Mouse (Mus musculus) limb, embryonic 14.5 days (tissue): ENCODE data around the gene Isca2. TPM values are rescaled to one million over a fixed set of nuclear protein-coding genes. Genes with fewer than 3 reads are reported as not detected.
A peak's percentile ranks its signal among the peaks of the same experiment; 100 is the strongest.

Source experiments
- ATAC-seq: fragments of 200-750 bp; cut with Nextera tagmentation; 2 replicates; pipeline ENCODE4 v1.8.0; 2017; ENCODE audit warnings: low read depth, moderate number of reproducible peaks, moderate TSS enrichment; ENCODE audit not compliant: low FRiP score
- DNase-seq: peaks from one replicate; pipeline ENCODE4 v3.0.0-alpha.2; 2015; ENCODE audit warnings: low spot score
- H3K27ac ChIP-seq: fragments of 300-500 bp; sonication (generic); replicated peaks from 2 replicates; pipeline ENCODE4 v1.5.1; 2014; ENCODE audit warnings: low read depth, mild to moderate bottlenecking, low read length, moderate library complexity, mixed read lengths
- H3K27me3 ChIP-seq: fragments of 300-500 bp; sonication (generic); 2 replicates; pipeline ENCODE4 v1.6.1; 2014; ENCODE audit warnings: low read length, mixed read lengths; ENCODE audit not compliant: control insufficient read depth, insufficient read depth
- H3K36me3 ChIP-seq: fragments of 300-500 bp; sonication (generic); 2 replicates; pipeline ENCODE4 v1.6.1; 2014; ENCODE audit warnings: mild to moderate bottlenecking, low read length, moderate library complexity, mixed read lengths; ENCODE audit not compliant: control insufficient read depth, insufficient read depth
- H3K4me1 ChIP-seq: fragments of 300-500 bp; sonication (generic); 2 replicates; pipeline ENCODE4 v1.6.1; 2014; ENCODE audit warnings: antibody characterized with exemption, low read length, mixed read lengths; ENCODE audit not compliant: control insufficient read depth, insufficient read depth
- H3K4me2 ChIP-seq: fragments of 300-500 bp; sonication (generic); replicated peaks from 2 replicates; pipeline ENCODE4 v1.6.1; 2014; ENCODE audit warnings: low read depth, mild to moderate bottlenecking, low read length, moderate library complexity; ENCODE audit not compliant: severe bottlenecking
- H3K4me3 ChIP-seq: fragments of 300-500 bp; sonication (generic); replicated peaks from 2 replicates; pipeline ENCODE4 v1.5.1; 2014; ENCODE audit warnings: low read length
- H3K9ac ChIP-seq: fragments of 300-500 bp; sonication (generic); 2 replicates; pipeline ENCODE4 v1.6.1; 2014; ENCODE audit warnings: mild to moderate bottlenecking, low read depth, low read length, moderate library complexity; ENCODE audit not compliant: severe bottlenecking
- H3K9me3 ChIP-seq: fragments of 300-500 bp; sonication (generic); 2 replicates; pipeline ENCODE4 v1.6.1; 2016; ENCODE audit warnings: low read length; ENCODE audit not compliant: control insufficient read depth
- POLR2A ChIP-seq: fragments of 200-500 bp; IDR thresholded peaks from 2 replicates; pipeline ENCODE4 v1.8.0; 2012; ENCODE audit warnings: inconsistent platforms, mild to moderate bottlenecking, moderate library complexity, borderline replicate concordance; ENCODE audit not compliant: insufficient read depth, insufficient read length; ENCODE audit errors: extremely low read depth
- WGBS: fragments of 180-500 bp; shearing (Covaris S2); extraction: QIAGEN DNeasy Blood & Tissue Kit; methylation state at CpG from one replicate; pipeline ENCODE4 v1.1.7; 2014; 5-methylcytosine and 5-hydroxymethylcytosine counted together
- polyA plus RNA-seq, 2 experiments: library from polyadenylated mRNA; depleted of rRNA in 1 of 2; stranded (reverse) in 1 of 2; unstranded in 1 of 2; fragments of >200 nt; fragmentation: Nextera tagmentation in 1 of 2; extraction: Ambion mirVana in 1 of 2; gene quantifications; 2 replicates each; pipeline versions ENCODE4 v1.2.1 to v1.2.3; 2012 to 2014

Isca2 gene
- polyA plus RNA-seq, 2 experiments: 108 to 138 TPM

DNA sequence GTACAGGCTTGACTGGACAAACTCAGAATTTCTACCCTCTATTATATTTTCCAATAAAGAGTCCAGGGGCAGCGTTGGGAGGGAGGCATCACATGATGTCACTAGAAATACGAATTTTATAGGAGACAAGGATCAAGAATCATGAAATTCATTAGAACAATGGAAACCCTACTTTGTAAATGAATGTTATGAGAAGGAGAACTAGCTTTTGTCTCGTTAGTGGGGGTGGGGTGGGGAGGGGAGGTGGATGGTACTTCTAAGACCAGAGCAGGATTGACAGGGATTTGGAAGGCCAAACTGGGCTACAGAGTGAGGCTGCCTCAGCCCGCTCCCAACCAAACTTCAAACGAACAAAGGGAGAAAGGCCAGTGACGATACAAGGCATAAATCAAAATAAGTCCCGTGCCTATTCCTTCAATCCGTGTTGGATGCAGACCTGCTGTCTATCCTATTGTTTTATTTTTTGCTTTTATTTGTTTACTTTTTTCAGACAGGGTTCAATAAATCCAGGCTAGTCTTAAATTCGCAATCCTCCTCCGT lies 1.0 kb upstream of the Isca2 start:
- Histone ChIP-seq H3K27ac (peak overlapping the region; percentile 94), H3K4me2 (peak overlapping the region; percentile 82), H3K27me3 (no peaks in the 10 kb centered on the region), H3K4me1 (peaks cover 13% of the 10 kb centered on the region), H3K4me3 (peak overlapping the region; percentile 59), H3K36me3 (peaks cover 15% of the 10 kb centered on the region; the same call in 1 of the 2 replicates), H3K9me3 (no peaks in the 10 kb centered on the region), H3K9ac (peak overlapping the region; percentile 76)
- TF ChIP-seq POLR2A: no peak
- DNase-seq: peak; percentile 20
- WGBS: 3% methylated on average over 10 of the region's 10 CpGs
- no peak for ATAC-seq

DNA sequence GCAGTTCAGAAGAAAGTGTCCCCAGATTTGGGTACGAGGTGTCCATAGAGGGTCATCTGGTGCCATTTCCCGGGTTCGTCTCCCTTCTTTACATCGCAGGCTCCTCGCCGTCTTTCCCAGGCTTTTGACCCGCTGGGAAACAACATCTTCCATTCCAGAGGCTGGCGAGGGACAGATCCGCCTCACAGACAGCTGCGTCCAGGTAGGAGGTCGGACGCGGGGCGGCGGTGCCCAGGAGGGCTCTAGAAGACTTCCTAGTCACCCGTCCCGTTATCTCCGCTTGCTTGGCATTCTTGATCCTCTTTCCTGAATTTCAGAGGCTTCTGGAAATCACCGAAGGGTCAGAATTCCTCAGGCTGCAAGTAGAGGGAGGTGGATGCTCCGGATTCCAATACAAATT lies 425 bp downstream of the Isca2 start:
- H3K36me3 ChIP-seq: peaks cover 11% of the 10 kb centered on the region; the same call in 1 of the 2 replicates
- peak overlapping the region; percentile 82 for H3K4me2 ChIP-seq
- no peaks in the 10 kb centered on the region for H3K9me3 ChIP-seq
- WGBS: 2% methylated on average over 20 of the region's 20 CpGs
- DNase-seq (no peak), ATAC-seq (no peak)
- H3K4me1 ChIP-seq: peaks cover 13% of the 10 kb centered on the region
- H3K4me3 ChIP-seq: peak overlapping the region; percentile 59
- peak overlapping the region; percentile 21; the same call in 1 of the 2 replicates for H3K27ac ChIP-seq
- H3K9ac ChIP-seq: peak overlapping the region; percentile 72
- no peaks in the 10 kb centered on the region for H3K27me3 ChIP-seq
- no peak for TF ChIP-seq POLR2A

GRCm38 (mm10) chr12:84774376-84774775 lies 1.3 kb downstream of the Isca2 start:
- Histone ChIP-seq H3K27me3 (no peaks in the 10 kb centered on the region), H3K9ac (no peak overlapping the region), H3K9me3 (no peaks in the 10 kb centered on the region), H3K4me1 (peaks cover 13% of the 10 kb centered on the region), H3K4me2 (peak overlapping the region; percentile 82; the same call in 1 of the 2 replicates), H3K36me3 (peaks cover 8% of the 10 kb centered on the region; the same call in 1 of the 2 replicates), H3K4me3 (no peak overlapping the region), H3K27ac (no peak overlapping the region)
- WGBS: 84% methylated on average over 6 of the region's 6 CpGs
- ATAC-seq: no peak
- no peak for DNase-seq
- TF ChIP-seq POLR2A: no peak

DNA sequence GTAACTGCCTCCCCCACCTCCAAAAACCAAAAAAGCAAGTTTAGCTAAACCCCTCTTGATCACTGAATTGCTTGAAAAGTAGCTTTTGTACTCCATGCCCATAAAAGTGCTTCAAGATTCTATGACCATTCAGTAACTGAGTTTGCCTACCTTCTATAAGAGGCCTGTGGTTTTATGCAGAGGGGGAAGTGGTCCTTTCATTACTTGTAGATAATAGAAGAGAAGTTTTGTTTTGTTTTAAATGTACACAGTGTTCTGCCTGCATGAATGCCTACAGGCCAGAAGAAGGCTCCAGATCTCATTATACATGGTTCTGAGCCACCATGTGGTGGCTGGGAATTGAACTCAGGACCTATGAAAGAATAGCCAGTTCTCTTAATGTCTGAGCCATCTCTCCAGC lies 3.2 kb downstream of the Isca2 start:
- Histone ChIP-seq H3K36me3 (0 out of 2 replicates have a peak, but pooled peaks cover 3% of the 10 kb centered on the region), H3K4me2 (no peak overlapping the region)
- no peak for DNase-seq

DNA sequence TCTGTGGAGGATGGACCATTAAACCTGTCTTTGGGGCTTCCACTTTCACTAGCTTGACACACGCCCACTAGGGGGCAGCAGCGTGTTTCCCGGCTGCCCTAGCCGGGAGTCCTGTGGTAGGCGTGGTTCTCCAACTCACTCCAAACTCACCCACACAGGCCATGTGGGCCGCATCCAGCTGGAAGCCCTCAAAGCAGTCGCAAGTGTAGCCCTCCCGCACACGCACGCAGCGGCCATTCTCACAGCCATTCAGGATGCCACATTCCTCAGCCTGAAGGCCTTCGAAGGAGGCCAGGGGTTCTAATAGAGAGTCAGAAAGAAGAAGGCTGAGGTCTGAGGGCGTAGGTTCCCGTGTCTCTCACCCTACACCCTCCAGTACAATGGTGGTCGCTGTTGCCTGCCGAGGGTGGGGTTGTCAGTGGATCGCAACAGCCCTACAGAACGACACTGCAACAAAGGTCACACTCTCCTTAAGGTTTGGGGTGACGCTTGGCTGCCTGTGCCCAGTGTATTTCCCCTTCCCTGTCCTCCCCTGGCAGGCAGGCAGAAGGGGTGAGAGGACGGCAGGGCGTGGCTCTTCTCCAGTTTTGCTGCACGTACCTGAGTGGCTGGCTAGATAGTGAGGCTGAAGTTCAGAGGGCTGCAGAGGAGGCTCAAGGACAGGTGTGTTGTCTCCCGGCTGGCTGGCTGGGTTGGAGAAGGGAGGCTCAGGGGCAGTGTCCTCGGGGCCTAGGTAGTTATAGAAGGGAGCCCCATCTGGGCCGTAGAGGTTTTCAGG lies 11.7 kb downstream of the Isca2 start:
- no peak overlapping the region for H3K27ac ChIP-seq
- peak; percentile 91 for ATAC-seq
- DNase-seq: peak; percentile 94
- TF ChIP-seq POLR2A: no peak
- H3K4me3 ChIP-seq: no peak overlapping the region; the same call in 1 of the 2 replicates
- WGBS: 29% methylated on average over 25 of the region's 25 CpGs
- H3K9me3 ChIP-seq: no peaks in the 10 kb centered on the region
- H3K9ac ChIP-seq: no peak overlapping the region
- peaks cover 5% of the 10 kb centered on the region for H3K4me1 ChIP-seq
- H3K27me3 ChIP-seq: no peaks in the 10 kb centered on the region
- peak overlapping the region; percentile 36; the same call in 1 of the 2 replicates for H3K4me2 ChIP-seq
- H3K36me3 ChIP-seq: no peaks in the 10 kb centered on the region

More for the DNA sequence above, 3.2 kb downstream of the Isca2 start:
- TF ChIP-seq POLR2A: no peak
- H3K4me3 ChIP-seq: no peak overlapping the region
- no peak overlapping the region for H3K9ac ChIP-seq
- no peak for ATAC-seq
- H3K27ac ChIP-seq: no peak overlapping the region
- no peaks in the 10 kb centered on the region for H3K9me3 ChIP-seq
- no peaks in the 10 kb centered on the region for H3K27me3 ChIP-seq
- peaks cover 9% of the 10 kb centered on the region for H3K4me1 ChIP-seq
